Mouse (Mus musculus) midbrain, embryonic 14.5 days (tissue): Measurements from ENCODE around the gene Smad3. TPM values are rescaled to one million over a fixed set of nuclear protein-coding genes. Genes with fewer than 3 reads are reported as not detected.

Experiments
- ATAC-seq: fragments of 200-750 bp; cut with Nextera tagmentation; 2 replicates; pipeline ENCODE4 v1.8.0; 2017; ENCODE audit warnings: moderate number of reproducible peaks, moderate library complexity; ENCODE audit not compliant: low FRiP score, low TSS enrichment
- DNase-seq: peaks from one replicate; pipeline ENCODE4 v3.0.0-alpha.2; 2015
- H3K27ac ChIP-seq: fragments of 300-500 bp; sonication (generic); replicated peaks from 2 replicates; pipeline ENCODE4 v1.5.1; 2014; ENCODE audit warnings: mild to moderate bottlenecking, low read depth, low read length, moderate library complexity
- H3K27me3 ChIP-seq: fragments of 300-500 bp; sonication (generic); 2 replicates; pipeline ENCODE4 v1.6.1; 2014; ENCODE audit warnings: low read length, control low read depth, mixed read lengths; ENCODE audit not compliant: control insufficient read depth, insufficient read depth
- H3K36me3 ChIP-seq: fragments of 300-500 bp; sonication (generic); 2 replicates; pipeline ENCODE4 v1.6.1; 2014; ENCODE audit warnings: low read length, control low read depth; ENCODE audit not compliant: control insufficient read depth, insufficient read depth
- H3K4me1 ChIP-seq: fragments of 300-500 bp; sonication (generic); 2 replicates; pipeline ENCODE4 v1.6.1; 2014; ENCODE audit warnings: mild to moderate bottlenecking, antibody characterized with exemption, low read length, control low read depth; ENCODE audit not compliant: control insufficient read depth, insufficient read depth
- H3K4me2 ChIP-seq: fragments of 300-500 bp; sonication (generic); 2 replicates; pipeline ENCODE4 v1.6.1; 2014; ENCODE audit warnings: mild to moderate bottlenecking, low read length, moderate library complexity
- H3K4me3 ChIP-seq: fragments of 300-500 bp; sonication (generic); replicated peaks from 2 replicates; pipeline ENCODE4 v1.5.1; 2014; ENCODE audit warnings: low read depth, low read length
- H3K9ac ChIP-seq: fragments of 300-500 bp; sonication (generic); replicated peaks from 2 replicates; pipeline ENCODE4 v1.6.1; 2014; ENCODE audit warnings: mild to moderate bottlenecking, low read length, moderate library complexity
- H3K9me3 ChIP-seq: fragments of 300-500 bp; sonication (generic); 2 replicates; pipeline ENCODE4 v1.6.1; 2016; ENCODE audit warnings: low read length, control low read depth, mixed read lengths; ENCODE audit not compliant: control insufficient read depth
- WGBS: fragments of 180-500 bp; shearing (Covaris S2); extraction: QIAGEN DNeasy Blood & Tissue Kit; methylation state at CpG from one replicate; pipeline ENCODE4 v1.1.7; 2014; 5-methylcytosine and 5-hydroxymethylcytosine counted together
- polyA plus RNA-seq: library from polyadenylated mRNA; unstranded; fragments of >200 nt; fragmentation: Nextera tagmentation; extraction: Ambion mirVana; gene quantifications from 2 replicates; pipeline ENCODE4 v1.2.1, GENCODE M21; 2014

The Smad3 gene
- polyA plus RNA-seq, 1 experiment from 2014 or later, result 7.7 TPM

- no peak overlapping the region for H3K9ac ChIP-seq
- H3K4me2 ChIP-seq, result no peak overlapping the region
- H3K36me3 ChIP-seq, result no peaks in the 10 kb centered on the region
- no peaks in the 10 kb centered on the region for H3K27me3 ChIP-seq
- DNase-seq (no peak), ATAC-seq (no peak)
- whole genome bisulfite sequencing, result 90% methylated on average over 8 of the region's 8 CpGs
- H3K27ac ChIP-seq, result no peak overlapping the region
- H3K4me3 ChIP-seq, result no peak overlapping the region
- no peaks in the 10 kb centered on the region for H3K9me3 ChIP-seq
- H3K4me1 ChIP-seq, result no peaks in the 10 kb centered on the region
These were observed 23.5 kb downstream of the Smad3 start for GRCm38 (mm10) chr9:63734261-63734660.

- H3K4me2 ChIP-seq, result no peak overlapping the region
- ATAC-seq (no peak), DNase-seq (no peak)
- no peak overlapping the region for H3K27ac ChIP-seq
- H3K9ac ChIP-seq, result no peak overlapping the region
- no peaks in the 10 kb centered on the region for H3K27me3 ChIP-seq
- no peaks in the 10 kb centered on the region for H3K4me1 ChIP-seq
- no peak overlapping the region for H3K4me3 ChIP-seq
- no peaks in the 10 kb centered on the region for H3K9me3 ChIP-seq
- 95% methylated on average over 7 of the region's 7 CpGs for WGBS
- no peaks in the 10 kb centered on the region for H3K36me3 ChIP-seq
These were observed 25.1 kb downstream of the Smad3 start for GRCm38 (mm10) chr9:63732700-63733099.

- 88% methylated on average over 9 of the region's 9 CpGs for WGBS
- no peak for ATAC-seq
- H3K9me3 ChIP-seq, result no peaks in the 10 kb centered on the region
- H3K36me3 ChIP-seq, result no peaks in the 10 kb centered on the region
- H3K4me3 ChIP-seq, result no peak overlapping the region
- 0 out of 2 replicates have a peak, but pooled peaks cover 5% of the 10 kb centered on the region for H3K4me1 ChIP-seq
- H3K9ac ChIP-seq, result no peak overlapping the region
- H3K27ac ChIP-seq, result no peak overlapping the region
- H3K4me2 ChIP-seq, result no peak overlapping the region
- DNase-seq, result no peak
- H3K27me3 ChIP-seq, result no peaks in the 10 kb centered on the region
These were observed 26.5 kb downstream of the Smad3 start for GRCm38 (mm10) chr9:63731114-63731828.

- Histone ChIP-seq H3K4me2 (no peak overlapping the region), H3K4me3 (no peak overlapping the region), H3K9me3 (no peaks in the 10 kb centered on the region), H3K36me3 (no peaks in the 10 kb centered on the region), H3K27ac (no peak overlapping the region), H3K27me3 (no peaks in the 10 kb centered on the region), H3K4me1 (0 out of 2 replicates have a peak, but pooled peaks cover 6% of the 10 kb centered on the region), H3K9ac (no peak overlapping the region)
- DNase-seq (no peak), ATAC-seq (no peak)
- 87% methylated on average over 10 of the region's 10 CpGs for WGBS
These were observed 28.8 kb downstream of the Smad3 start for GRCm38 (mm10) chr9:63728969-63729368.

- 92% methylated on average over 6 of the region's 6 CpGs for WGBS
These were observed 30.7 kb downstream of the Smad3 start for GRCm38 (mm10) chr9:63727070-63727469.

GRCm38 (mm10) chr9:63726088-63727010, 31.4 kb downstream of the Smad3 start:
- no peak overlapping the region for H3K4me2 ChIP-seq
- WGBS, result 74% methylated on average over 13 of the region's 13 CpGs
- H3K4me3 ChIP-seq, result no peak overlapping the region
- ATAC-seq (no peak), DNase-seq (no peak)
- no peaks in the 10 kb centered on the region for H3K9me3 ChIP-seq
- H3K9ac ChIP-seq, result no peak overlapping the region
- no peaks in the 10 kb centered on the region for H3K27me3 ChIP-seq
- 0 out of 2 replicates have a peak, but pooled peaks cover 6% of the 10 kb centered on the region for H3K4me1 ChIP-seq
- H3K36me3 ChIP-seq, result no peaks in the 10 kb centered on the region
- H3K27ac ChIP-seq, result no peak overlapping the region

More at GRCm38 (mm10) chr9:63727070-63727469, 30.7 kb downstream of the Smad3 start:
- no peaks in the 10 kb centered on the region for H3K9me3 ChIP-seq
- H3K9ac ChIP-seq, result no peak overlapping the region
- no peak overlapping the region for H3K4me2 ChIP-seq
- H3K4me3 ChIP-seq, result no peak overlapping the region
- no peak overlapping the region for H3K27ac ChIP-seq
- no peaks in the 10 kb centered on the region for H3K27me3 ChIP-seq
- H3K4me1 ChIP-seq, result 0 out of 2 replicates have a peak, but pooled peaks cover 6% of the 10 kb centered on the region
- no peak for ATAC-seq
- H3K36me3 ChIP-seq, result no peaks in the 10 kb centered on the region
- no peak for DNase-seq

- no peak overlapping the region for H3K27ac ChIP-seq
- no peaks in the 10 kb centered on the region for H3K27me3 ChIP-seq
- ATAC-seq (no peak), DNase-seq (no peak)
- WGBS, result 85% methylated on average over 5 of the region's 5 CpGs
- H3K4me1 ChIP-seq, result 0 out of 2 replicates have a peak, but pooled peaks cover 6% of the 10 kb centered on the region
- H3K9me3 ChIP-seq, result no peaks in the 10 kb centered on the region
- no peak overlapping the region for H3K4me3 ChIP-seq
- H3K36me3 ChIP-seq, result no peaks in the 10 kb centered on the region
- H3K4me2 ChIP-seq, result no peak overlapping the region
- H3K9ac ChIP-seq, result no peak overlapping the region
These were observed 33.0 kb downstream of the Smad3 start for GRCm38 (mm10) chr9:63724750-63725149.

GRCm38 (mm10) chr9:63722918-63723317, 34.9 kb downstream of the Smad3 start:
- Histone ChIP-seq H3K4me2 (no peak overlapping the region), H3K4me3 (no peak overlapping the region), H3K9ac (no peak overlapping the region), H3K36me3 (no peaks in the 10 kb centered on the region), H3K27me3 (no peaks in the 10 kb centered on the region), H3K4me1 (0 out of 2 replicates have a peak, but pooled peaks cover 6% of the 10 kb centered on the region), H3K9me3 (no peaks in the 10 kb centered on the region), H3K27ac (no peak overlapping the region)
- ATAC-seq (no peak), DNase-seq (no peak)
- 79% methylated on average over 9 of the region's 9 CpGs for WGBS
